Mouse (Mus musculus): Measurements from ENCODE around the gene 2900026A02Rik.

2900026A02Rik gene

GRCm38 (mm10) chr5:113090077-113090690 is 130.9 kb downstream of the 2900026A02Rik start:
- DNase-seq = no peak

- DNase-seq = no peak
Measured at GRCm38 (mm10) chr5:113087465-113087864, 133.6 kb downstream of the 2900026A02Rik start.

GRCm38 (mm10) chr5:113086990-113087389 is 134.0 kb downstream of the 2900026A02Rik start:
- no peak for DNase-seq

- DNase-seq = no peak
Measured at GRCm38 (mm10) chr5:113086439-113086838, 134.6 kb downstream of the 2900026A02Rik start.

GRCm38 (mm10) chr5:113085931-113086330 is 135.1 kb downstream of the 2900026A02Rik start:
- DNase-seq = no peak

- no peak for DNase-seq
Measured at GRCm38 (mm10) chr5:113084309-113084708, 136.7 kb downstream of the 2900026A02Rik start.

GRCm38 (mm10) chr5:113082356-113083168 is 138.5 kb downstream of the 2900026A02Rik start:
- no peak for DNase-seq

GRCm38 (mm10) chr5:113081439-113081838 is 139.6 kb downstream of the 2900026A02Rik start, which contains the start of gene Crybb3:
Crybb3 (minus strand) TSS chr5:113081584.
- DNase-seq = no peak

- no peak for DNase-seq
Measured at GRCm38 (mm10) chr5:113081020-113081419, 140.0 kb downstream of the 2900026A02Rik start.

- no peak for DNase-seq
Measured at GRCm38 (mm10) chr5:113079783-113080182, 141.3 kb downstream of the 2900026A02Rik start.

- no peak for DNase-seq
Measured at GRCm38 (mm10) chr5:113078686-113079085, 142.3 kb downstream of the 2900026A02Rik start.

- no peak for DNase-seq
Measured at GRCm38 (mm10) chr5:113070017-113070416, 151.0 kb downstream of the 2900026A02Rik start, which contains the start of gene Crybb2. Crybb2 (minus strand) TSS chr5:113070117.

- peak; percentile 81 for DNase-seq
Measured at GRCm38 (mm10) chr5:113054308-113054707, 166.7 kb downstream of the 2900026A02Rik start.

GRCm38 (mm10) chr5:113050581-113051185 is 170.4 kb downstream of the 2900026A02Rik start:
- no peak for DNase-seq

- peak; percentile 18 for DNase-seq
Measured at GRCm38 (mm10) chr5:113049876-113050275, 171.2 kb downstream of the 2900026A02Rik start.

- peak; percentile 61 for DNase-seq
Measured at GRCm38 (mm10) chr5:113045511-113046273, 175.3 kb downstream of the 2900026A02Rik start.

GRCm38 (mm10) chr5:113043531-113043930 is 177.5 kb downstream of the 2900026A02Rik start:
- peak; percentile 56 for DNase-seq

GRCm38 (mm10) chr5:113041567-113042071 is 179.4 kb downstream of the 2900026A02Rik start:
- DNase-seq = peak; percentile 55

- no peak for DNase-seq
Measured at GRCm38 (mm10) chr5:113040776-113041175, 180.3 kb downstream of the 2900026A02Rik start.

- DNase-seq = no peak
Measured at GRCm38 (mm10) chr5:113038601-113039000, 182.4 kb downstream of the 2900026A02Rik start.
